Mouse (Mus musculus): ENCODE measurements around the gene Ccdc191. TPM values are rescaled to one million over a fixed set of nuclear protein-coding genes. Genes with fewer than 3 reads are reported as not detected.

Gene Ccdc191
- polyA plus RNA-seq, 1 experiment from 2014 or later: 5.4 TPM

DNA sequence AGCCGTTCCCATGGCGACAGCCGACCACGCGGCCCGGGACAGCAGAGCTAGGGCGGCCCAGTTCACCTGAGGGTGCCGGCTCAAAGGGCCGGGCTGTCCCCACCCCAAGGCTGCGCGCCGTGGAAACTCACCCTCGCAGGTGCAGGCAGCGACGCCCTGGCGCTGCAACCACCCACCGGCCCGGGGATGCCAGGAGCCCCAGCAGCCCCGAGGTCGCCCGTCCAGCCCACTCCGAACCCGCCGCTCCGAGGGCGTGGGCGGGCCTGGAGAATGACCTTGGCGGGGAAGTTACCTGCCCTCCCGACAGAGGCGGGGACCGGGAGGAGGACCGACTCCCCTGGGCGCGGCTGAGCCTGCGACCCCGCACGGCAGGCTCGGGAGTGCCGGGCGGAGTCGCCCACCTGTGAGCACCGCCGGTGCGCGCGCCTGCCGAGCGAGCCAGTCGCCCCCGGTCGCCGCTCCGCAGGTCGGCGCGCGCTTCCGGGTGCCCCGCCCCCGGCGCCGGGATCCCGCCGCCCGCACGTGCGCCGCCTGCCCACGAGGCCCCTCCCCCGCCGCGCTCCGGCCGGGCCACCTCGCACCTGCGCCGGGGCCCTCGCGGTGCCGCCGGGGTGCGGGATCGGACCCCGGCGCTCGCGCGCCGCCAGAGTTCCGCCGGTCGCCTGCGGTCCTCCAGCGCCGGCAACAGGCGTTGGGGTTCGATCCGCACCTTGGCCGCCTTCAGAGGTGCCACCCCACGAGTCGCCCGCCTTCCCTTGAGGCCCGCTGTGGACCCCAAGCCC, 89.9 kb downstream of the Ccdc191 start, which contains the start of gene Zdhhc23:
TSS of gene Zdhhc23 (minus strand) at position 464 of the 782 bp plus-strand sequence.
- DNase-seq (ENCODE audit: low spot score): peak; percentile 70

DNA sequence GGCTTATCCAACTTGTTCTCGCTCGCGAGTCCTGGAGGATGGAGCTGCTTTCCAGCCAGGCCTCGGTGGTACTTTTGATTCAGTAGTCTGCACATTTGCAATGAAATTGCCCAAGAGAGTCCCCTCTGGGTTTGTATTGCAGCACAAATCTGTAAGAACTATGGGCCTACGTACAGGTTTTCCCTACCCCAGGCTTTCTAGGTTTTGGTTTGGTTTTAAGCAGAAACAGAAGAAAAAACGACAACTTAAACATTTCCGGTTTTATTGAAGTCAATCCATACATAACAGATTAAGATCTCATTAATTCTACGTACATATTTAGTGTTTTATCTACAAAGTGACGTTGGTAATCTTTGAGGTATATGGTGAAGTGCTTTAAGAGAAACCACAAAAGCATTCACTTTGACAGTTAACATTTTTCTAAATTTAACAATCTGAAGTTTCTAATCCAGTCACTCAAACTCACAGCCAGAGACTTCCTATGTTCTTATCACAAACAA, 90.6 kb downstream of the Ccdc191 start:
- DNase-seq (ENCODE audit: low spot score): peak; percentile 32

DNA sequence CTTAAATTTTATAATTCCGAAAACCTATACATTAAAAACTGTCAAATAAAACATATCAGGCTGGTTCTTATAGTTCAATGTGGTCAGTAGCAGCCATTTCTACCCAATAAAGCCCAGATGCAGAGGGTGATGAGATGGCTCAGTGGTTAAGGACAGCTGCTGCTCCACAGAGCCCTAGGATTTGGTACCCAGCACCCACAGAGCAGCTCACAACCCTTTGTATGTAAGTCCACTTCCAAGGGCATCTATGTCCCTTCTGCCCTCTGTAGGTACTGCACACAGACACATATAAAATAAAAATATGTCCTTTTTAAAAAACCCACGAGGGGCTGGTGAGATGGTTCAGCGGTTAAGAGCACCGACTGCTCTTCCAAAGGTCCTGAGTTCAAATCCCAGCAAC, 96.7 kb downstream of the Ccdc191 start:
- DNase-seq (ENCODE audit: low spot score): no peak

DNA sequence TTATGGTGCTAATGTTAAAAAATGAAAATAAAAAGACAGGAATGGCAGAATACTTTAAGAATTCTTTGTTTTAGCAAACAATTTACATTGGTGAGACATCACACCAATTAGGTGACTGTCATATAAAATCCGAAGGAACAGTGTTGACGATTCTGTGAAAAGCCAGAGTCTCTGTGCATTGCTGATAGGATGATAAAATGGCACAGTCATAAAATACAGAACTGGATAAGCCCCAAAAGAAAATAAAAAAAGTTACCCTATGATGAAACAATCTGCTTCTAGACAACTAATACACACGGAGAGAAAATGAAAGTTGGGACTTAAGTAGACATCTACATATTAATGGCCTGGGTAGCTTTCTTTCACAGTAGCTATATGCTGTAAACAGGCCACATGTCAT, 105.0 kb downstream of the Ccdc191 start:
- DNase-seq (ENCODE audit: low spot score): no peak

GRCm38 (mm10) chr16:43999111-43999510, 109.5 kb downstream of the Ccdc191 start:
- no peak for DNase-seq (ENCODE audit: low spot score)

- DNase-seq (ENCODE audit: low spot score): no peak
Observed at GRCm38 (mm10) chr16:43999541-43999940, 109.9 kb downstream of the Ccdc191 start.

DNA sequence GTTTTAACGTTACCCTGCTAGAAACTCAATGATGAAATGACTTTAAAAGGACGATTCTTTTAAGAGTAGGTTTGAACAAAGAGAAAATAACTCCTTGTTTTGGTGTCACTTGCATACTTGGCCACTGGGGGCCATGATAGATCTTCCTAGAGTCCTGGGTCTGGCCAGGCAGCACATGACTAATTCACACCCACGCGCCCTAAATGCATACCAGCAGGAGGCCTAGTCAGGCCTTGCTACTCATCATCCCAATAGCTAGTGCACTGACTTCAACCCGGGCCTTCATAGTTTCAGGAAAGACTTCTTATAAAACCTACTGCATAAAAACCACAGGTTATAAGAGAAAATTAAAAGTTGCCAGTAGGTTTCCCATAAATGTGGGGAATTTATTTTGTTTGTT, 112.5 kb downstream of the Ccdc191 start:
- no peak for DNase-seq (ENCODE audit: low spot score)

GRCm38 (mm10) chr16:44011010-44011409, 121.4 kb downstream of the Ccdc191 start:
- DNase-seq (ENCODE audit: low spot score): no peak

Small RNAs within 50 kb of the gene (microRNA-seq; reads per million reads assigned to microRNA genes)
- gene Mir3470b (ENCODE audit: borderline number of aligned reads): not detected

Other genes starting within 250 kb of the Ccdc191 start
- gene Tigit, start 225.7 kb upstream of the Ccdc191 start, polyA plus RNA-seq (2015; fragmentation: Nextera tagmentation; extraction: Ambion mirVana): 1.0 and 1.1 TPM in 2 replicates
- gene Drd3, start 135.8 kb upstream of the Ccdc191 start, polyA plus RNA-seq (2015; fragmentation: Nextera tagmentation; extraction: Ambion mirVana): not detected in 2 replicates
- 15.3 and 16.0 TPM in 2 replicates for gene Qtrt2, start 37.0 kb downstream of the Ccdc191 start, polyA plus RNA-seq (2015; fragmentation: Nextera tagmentation; extraction: Ambion mirVana)
- gene Zdhhc23, start 90.0 kb downstream of the Ccdc191 start, polyA plus RNA-seq (2015; fragmentation: Nextera tagmentation; extraction: Ambion mirVana): 1.7 and 2.8 TPM in 2 replicates
- gene Gramd1c, start 173.5 kb downstream of the Ccdc191 start, polyA plus RNA-seq (2015; fragmentation: Nextera tagmentation; extraction: Ambion mirVana): 2.7 and 3.2 TPM in 2 replicates
- gene Atp6v1a, start 249.9 kb downstream of the Ccdc191 start, polyA plus RNA-seq (2015; fragmentation: Nextera tagmentation; extraction: Ambion mirVana): 44.0 and 47.0 TPM in 2 replicates

Measured in thymus, postnatal 0 days (tissue).